Mouse (Mus musculus): ENCODE results near the gene Ptpn21.

The Ptpn21 gene

DNA sequence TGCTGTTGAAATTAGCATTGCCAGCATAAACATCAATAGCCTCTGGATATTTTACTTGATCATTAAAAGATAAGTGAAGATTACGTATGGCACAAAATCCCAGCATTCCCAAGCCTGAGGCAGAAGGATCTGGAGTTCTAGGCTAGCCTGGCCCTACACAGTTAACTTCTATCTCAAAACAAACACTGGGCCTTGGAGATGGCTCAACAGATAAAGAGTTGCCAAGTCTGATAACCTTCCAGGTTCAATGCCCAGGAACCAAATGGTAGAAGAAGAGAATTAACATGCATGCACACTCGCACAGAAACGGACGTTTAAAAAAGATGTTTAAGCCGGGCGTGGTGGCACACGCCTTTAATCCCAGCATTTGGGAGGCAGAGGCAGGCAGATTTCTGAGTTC is 13.0 kb downstream of the Ptpn21 start:
- no peak for DNase-seq (ENCODE audit: low read depth, low spot score)

DNA sequence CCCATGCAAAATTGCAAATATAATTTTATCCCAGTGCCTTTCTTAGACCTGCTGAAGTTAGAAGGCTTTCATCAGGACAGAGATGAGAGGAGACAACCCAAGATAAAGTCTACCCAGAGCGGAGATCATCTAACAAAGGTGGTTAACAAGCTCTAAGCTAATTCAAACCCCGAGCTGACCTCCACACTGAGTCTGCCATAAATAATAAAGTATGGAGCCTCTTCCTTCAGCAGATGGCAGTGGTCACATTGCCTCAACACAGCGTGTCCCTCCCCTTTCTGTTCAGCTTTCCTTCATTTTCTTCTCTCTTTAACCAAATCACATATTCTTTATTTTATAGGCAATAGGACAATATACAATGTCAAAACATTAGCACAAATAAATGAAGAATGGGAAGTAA is 16.2 kb downstream of the Ptpn21 start:
- DNase-seq (ENCODE audit: low read depth, low spot score): no peak

DNA sequence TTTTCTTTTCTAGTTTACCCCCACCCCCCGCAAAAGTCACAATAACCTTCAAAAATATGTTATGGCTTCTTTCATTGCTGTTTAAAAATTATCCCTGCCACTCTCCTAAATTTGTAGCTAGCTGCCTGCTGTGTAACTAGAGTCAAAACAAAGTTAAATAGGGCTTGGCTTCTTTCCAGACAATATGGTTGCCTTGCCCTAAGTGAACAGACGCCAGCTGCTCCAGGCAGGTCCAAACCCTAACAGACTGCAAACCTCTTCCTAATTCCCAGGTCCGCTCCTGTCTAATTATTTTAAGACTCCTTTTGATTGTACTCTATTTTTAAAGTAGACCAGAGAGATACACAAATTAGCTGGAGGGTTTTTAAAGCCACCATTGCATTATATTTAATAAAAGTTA is 16.6 kb downstream of the Ptpn21 start:
- DNase-seq (ENCODE audit: low read depth, low spot score): no peak

DNA sequence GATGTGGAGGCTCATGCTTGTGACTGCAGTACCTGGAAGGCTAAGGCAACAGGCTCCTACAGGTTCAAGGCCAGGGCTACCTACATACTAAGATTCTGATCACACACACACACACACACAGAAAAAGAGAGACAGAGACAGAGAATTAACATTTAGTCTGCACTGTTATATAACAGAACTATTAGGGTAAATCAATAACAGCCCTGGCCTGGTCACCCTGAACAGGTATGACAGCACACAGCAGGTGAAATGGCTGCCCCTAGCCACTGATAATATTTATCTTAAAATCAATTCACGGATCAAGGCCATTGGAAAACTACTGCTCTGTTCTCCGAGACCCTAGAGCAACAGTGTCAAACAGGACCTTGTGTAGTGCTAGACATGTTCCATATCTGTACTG is 21.1 kb downstream of the Ptpn21 start:
- no peak for DNase-seq (ENCODE audit: low read depth, low spot score)

DNA sequence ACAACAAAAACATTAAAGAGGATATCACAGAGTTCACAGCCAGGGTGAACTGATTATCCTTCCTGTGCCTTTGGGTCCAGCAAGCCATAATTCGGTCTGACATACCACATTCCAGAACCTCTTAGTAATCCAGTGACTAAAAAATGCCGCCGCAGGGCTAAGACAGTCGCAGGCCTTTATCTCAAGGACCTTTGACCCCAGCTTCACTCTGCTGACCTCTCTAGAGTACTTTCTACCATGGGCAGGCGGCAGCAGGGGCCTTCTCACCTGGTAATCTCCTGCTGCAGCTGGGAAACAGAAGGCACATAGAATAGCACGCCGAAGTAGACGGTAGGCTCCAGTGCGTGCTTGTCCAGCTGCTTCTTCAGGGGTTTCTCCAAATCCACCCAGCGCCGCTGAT is 22.4 kb downstream of the Ptpn21 start:
- no peak for DNase-seq (ENCODE audit: low read depth, low spot score)

DNA sequence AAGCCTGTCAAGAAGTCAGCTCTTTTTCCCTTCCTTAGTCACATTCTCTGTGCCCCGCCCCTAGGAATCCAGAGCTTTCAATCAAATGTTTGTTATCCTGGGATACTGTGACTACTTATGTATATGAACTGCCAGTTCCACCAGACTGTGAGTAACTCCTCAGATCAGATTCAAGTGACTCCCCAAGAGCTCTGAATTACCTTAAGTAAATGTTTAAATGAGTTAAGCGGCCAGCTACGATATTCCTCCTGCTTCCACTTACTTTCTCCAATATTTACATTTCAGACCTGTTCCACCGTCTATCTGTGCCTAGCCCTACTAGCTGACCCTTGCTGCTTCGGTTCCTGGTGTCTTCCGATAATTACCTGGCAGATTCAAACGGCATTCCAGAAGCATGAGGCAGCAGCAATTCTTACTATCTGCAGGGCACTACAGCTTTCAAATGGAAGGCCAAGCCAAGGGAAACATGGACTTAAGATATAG is 23.5 kb downstream of the Ptpn21 start:
- DNase-seq (ENCODE audit: low read depth, low spot score): no peak

DNA sequence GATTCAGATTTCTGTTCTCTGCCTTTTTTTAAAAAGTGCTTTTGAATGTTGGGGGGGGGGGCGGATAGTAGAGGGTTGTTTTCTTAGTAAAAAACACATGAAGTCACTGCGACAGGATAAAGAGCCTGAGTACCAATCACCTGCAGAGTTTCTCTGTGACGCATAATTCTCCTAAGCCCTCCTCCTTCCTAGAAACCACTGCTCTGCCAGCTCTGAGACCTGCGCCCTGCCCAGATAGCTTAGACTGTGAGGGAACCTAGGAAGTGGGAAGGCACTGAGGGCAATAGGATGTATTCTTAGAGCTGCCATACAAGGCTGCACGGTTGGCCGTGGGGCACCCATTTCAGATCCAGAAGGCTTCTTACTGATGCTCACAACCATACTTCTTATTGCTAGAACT is 24.4 kb downstream of the Ptpn21 start:
- DNase-seq (ENCODE audit: low read depth, low spot score): no peak

DNA sequence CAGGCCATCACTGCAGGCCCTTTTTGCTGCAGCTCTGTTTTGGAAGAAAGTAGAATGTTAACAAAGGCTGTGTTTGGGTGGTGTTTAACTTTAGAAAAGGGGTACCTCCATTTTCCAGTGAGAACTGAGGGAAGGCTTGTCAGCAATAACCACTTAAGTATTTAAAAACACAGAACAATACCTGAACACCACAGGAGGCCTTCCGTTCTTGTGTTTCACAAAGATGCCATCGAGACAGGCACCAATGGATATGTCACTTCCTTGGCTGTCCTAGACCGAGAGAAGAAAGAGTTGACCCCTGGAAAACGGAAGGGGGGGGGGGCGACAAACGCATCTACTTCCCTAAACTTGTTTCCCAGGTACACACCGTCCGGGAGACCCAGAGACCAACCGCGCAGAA is 33.2 kb downstream of the Ptpn21 start:
- no peak for DNase-seq (ENCODE audit: low read depth, low spot score)

DNA sequence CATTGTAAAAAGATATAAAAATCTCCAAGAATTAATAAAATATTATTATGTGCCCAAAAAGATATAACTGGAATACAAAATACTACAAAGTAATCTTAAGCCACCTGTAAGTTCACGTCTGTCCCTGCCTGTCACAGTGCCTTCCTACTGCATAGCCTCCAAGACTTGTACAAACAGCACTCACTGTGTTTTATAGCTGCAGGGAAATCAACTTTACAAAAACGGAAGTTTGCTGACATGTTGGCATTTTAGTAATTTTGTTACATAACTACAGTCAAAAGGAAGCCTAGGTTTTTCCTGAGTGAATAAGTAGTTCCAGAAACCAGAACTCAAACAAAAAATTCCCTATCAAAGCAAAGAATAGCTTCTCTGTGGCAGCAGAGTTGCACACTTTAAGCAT is 33.7 kb downstream of the Ptpn21 start:
- no peak for DNase-seq (ENCODE audit: low read depth, low spot score)

DNA sequence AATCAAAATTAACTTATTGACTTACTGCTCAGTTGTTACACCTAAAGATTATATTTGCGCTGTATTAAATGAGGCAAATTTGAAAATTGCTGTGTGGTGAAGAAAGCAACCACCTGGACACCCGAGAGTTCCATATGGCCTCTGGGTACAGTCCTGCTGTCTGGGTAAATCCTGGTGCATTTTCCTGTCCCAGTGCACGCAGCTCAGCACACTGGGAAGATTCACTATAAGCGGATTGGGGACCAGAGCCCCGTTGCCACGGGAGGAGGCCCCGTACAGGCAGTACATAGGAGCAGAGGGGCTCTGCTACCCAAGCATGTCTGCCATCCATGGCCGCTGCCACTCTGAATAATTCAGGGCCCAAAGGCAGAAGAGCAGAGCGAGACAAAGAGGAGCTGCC is 35.6 kb downstream of the Ptpn21 start:
- no peak for DNase-seq (ENCODE audit: low read depth, low spot score)

DNA sequence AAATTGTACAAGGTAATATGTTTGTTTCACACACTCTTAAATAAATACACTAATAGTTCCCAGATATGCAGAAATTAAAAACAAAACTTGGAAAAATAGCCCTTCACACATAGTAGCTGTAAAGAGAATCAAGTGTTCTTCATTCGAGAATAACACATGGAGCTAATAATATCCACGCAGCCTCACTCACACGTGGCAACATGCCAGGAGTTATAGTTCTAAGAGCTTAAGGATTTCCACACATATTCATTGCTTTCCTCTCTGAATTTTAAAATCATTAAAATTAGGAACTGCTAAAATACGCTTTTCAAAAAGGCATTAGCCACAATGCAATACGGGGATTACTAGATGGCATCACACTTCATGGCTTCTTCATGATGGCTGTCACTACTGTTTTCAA is 40.0 kb downstream of the Ptpn21 start:
- no peak for DNase-seq (ENCODE audit: low read depth, low spot score)

DNA sequence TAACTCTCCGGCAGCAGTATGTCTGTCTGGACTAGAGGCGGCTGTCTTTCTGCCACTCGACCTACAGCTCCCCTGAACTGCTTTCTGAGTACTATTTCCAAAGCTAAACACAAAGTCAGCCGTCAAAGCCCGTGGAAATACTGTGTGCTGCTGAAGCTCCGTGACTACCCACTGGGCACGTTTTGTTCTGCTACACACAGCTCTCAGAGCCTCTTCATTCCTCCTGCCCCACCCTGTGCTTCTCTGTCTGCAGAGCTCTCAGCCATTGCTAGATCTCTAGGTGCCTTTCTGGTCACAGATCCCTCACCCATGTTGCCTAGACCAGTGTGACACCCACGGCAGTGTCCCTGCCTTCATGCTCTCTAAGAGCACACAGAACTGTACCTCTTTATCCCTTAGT is 47.0 kb downstream of the Ptpn21 start:
- DNase-seq (ENCODE audit: low read depth, low spot score): no peak

DNA sequence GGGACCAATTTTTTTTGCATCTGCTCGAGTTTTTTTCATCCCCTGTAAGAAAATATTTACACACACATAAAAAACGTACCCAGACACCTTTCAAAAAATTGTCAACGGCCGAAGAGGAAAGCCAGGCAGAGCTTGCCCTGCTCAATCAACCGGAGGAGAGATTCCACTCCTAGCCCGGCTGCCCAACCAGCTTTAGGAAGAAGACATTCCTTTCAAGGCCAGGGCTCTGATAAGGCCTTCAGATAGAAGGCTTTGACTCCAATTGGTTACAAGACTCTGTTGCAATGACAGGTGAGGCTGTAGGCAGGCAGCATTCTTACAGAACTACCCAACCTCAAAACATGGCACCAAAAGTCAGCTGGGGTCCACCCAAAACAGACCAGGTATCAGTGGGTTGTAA is 53.6 kb downstream of the Ptpn21 start:
- no peak for DNase-seq (ENCODE audit: low read depth, low spot score)

DNA sequence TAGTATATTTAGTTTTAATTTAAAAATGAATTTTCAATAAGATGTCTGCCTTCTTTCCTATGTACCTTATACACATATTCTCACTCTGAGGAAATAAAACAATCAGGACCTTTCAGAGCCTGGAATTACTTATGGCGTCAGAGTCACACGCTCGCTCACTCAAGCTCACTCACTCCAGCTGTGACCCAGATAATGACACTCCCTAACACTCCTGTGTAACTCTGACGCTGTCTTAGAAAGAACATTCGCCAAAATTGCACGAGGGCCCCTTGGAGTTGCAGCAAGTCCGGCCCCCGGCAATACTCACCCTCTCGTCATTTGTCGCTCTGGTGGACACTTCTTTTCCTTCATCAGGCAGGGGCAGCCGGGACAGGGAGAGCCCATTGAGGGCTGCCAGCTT is 54.0 kb downstream of the Ptpn21 start:
- no peak for DNase-seq (ENCODE audit: low read depth, low spot score)

DNA sequence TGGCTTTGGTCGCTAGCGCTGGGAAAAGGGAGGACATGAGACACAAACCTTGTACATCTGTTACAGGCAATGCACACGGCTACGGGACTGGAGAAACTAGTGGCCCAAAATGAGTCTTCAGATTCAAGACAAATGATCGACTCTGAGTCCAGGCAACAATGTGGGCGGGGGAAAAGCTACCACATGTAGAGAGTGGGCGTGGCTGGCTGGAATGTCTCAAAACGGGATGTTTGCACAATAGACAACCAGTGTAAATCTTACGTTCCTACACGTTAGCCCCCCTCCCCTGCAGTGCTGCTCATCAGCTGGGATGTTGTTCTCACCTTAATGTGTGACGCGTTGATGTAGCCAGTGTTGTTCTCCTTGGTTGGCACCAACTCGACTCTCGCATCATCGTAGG is 55.0 kb downstream of the Ptpn21 start:
- DNase-seq (ENCODE audit: low read depth, low spot score): no peak

DNA sequence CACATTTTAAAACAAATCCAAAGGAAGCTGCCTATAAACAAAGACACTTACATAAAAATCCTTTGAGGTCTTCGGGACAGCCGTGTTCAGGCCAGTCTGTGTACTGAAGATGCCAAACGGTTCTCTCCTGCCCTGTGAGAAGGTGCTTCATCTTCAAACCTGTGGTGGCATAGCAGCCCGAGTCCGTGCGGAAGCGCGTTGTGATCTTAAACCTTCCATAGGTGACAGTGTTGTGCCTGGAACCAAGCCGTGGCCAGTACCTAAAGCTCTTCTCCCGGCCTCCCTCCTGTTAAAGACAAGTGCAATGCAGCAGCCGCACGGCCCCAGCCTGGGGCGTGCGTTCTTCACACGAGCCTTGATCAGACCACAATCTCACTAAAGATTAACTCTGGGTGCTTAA is 57.3 kb downstream of the Ptpn21 start:
- no peak for DNase-seq (ENCODE audit: low read depth, low spot score)

DNA sequence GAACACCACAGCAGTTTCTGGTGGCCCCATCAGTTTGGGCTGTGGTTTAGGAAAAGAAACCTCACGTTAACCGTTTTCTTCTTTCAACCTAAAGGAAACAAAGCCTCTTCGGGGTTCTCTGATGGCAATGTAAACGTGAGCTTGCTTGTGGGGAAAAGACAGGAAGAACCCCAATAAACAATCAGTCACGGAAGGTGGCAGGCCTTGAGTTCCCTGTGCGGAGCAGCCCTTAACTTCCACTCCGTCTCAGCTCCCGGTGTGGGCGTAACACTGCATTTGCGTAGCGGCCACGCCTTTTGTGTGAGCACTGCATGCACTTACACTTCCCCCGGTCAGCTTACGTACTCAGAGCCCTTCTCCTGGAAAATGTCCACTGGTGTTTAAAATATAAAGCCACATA is 59.9 kb downstream of the Ptpn21 start:
- DNase-seq (ENCODE audit: low read depth, low spot score): peak; percentile 53

DNA sequence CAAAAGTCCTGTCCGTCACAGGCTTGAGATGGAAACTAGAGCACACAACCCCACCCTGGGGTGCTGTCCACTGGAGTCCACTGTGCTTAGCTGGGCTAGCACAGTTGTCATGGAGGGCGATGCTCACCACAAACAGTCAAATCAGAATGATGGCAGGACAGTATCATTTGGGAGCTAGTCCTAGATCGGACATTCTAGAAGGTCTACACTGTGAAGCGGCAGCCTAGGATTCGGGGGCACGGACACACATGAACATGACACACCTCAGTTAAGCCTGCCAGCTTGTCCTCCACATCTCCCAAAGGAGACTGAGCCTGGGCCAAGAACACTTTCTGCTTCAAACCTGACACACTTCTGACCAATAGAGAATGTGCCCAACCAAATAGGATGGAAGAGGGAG is 60.3 kb downstream of the Ptpn21 start:
- no peak for DNase-seq (ENCODE audit: low read depth, low spot score)

DNA sequence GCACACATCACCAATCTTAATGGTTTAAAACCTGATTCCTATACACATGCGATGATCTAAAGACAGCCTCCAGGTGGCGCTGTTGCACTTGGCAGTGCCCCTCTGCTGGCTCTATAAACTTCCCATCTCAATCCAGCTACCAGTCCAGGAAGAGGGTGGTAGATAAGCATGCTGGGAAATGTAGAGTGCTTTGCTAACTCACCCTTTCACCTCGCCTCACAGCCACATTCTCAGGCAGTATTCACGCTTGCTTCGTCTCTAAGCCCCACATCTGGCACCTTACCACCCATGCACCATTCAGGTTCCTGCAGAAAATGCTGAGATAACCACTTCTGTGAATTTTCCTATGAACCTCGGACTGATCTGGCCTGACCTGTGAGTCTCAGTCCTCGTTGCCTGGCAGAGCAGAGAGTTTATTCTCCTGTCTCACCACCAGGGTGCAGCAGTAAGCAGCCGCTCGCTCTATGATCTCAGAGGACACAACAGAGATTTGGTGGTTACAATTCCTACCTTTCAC is 62.5 kb downstream of the Ptpn21 start:
- DNase-seq (ENCODE audit: low read depth, low spot score): peak; percentile 70

DNA sequence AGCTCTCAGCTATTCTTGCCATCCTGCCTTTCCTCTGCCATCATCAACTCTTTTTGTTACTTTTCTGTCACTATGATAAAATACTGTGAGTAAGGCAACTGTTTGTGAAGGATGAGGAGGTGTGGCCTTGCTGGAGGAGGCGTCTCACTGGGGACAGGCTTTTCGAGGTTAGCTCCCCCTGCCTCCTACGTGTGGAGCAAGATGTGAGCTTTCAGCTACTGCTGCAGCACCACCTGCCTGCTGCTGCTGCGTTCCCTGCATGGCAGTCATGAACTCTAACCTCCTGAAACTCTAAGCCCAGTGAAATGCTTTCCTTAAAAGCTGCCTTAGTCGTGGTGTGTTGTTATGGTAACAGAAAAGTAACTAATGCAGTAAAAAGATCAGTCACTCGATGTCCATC is 63.3 kb downstream of the Ptpn21 start:
- DNase-seq (ENCODE audit: low read depth, low spot score): no peak

DNA sequence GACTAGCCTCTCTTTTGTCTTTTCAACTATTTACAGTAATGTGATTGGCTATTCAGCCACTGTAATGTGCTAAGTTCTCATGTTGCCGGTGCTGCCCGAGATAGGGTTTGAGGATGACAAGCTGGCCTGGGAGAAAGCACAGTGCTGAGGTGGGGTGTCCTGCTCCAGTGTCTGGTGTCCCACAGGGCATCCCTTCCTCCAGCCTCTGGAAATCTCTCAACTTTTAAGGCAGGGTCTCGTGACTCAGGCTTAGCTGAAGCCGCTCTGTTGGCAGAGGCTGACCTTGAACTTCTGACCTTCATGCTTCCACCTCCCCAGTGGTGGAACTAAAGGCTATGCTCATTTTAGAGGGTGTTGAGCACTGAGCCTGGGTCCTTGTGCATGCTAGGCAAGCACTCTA is 66.8 kb downstream of the Ptpn21 start:
- DNase-seq (ENCODE audit: low read depth, low spot score): no peak

DNA sequence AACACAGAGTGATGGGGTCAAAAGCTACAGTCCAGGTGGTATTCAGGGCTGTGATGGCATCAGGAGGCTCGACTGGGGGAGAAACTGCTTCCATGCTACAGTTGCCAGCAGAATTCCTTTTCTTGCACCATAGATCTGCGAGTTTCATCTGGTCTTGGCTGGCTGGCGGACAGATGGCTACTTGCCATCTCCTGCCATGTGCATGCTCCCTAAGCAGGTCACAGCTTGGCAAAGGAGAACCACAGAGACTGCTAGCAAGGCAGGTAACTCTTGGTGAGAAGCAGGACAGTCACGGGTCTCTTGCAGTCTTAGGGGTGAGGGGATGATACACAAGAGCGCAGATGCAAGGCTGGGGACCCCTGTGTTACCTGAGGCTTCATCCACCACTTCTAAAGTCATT is 67.3 kb downstream of the Ptpn21 start:
- DNase-seq (ENCODE audit: low read depth, low spot score): no peak

DNA sequence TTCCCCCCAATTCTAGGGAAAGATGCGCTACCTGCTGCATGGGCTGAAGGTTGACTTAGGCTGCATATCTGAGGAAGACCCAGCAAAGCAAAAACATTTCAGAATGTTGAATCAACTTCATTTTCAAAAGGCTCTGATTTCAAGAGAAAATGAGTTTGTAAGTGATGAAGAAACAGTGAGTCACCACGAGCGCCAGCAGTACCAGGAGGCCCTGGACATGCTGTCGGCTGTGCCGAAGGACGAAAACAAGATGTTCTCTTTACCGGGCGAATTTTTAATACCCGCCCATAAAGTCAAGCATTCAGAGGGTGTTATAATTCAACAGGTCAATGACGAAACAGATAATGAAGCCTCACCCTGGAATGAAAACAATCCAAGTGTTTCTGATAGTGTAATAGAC is 68.1 kb downstream of the Ptpn21 start:
- DNase-seq (ENCODE audit: low read depth, low spot score): no peak

DNA sequence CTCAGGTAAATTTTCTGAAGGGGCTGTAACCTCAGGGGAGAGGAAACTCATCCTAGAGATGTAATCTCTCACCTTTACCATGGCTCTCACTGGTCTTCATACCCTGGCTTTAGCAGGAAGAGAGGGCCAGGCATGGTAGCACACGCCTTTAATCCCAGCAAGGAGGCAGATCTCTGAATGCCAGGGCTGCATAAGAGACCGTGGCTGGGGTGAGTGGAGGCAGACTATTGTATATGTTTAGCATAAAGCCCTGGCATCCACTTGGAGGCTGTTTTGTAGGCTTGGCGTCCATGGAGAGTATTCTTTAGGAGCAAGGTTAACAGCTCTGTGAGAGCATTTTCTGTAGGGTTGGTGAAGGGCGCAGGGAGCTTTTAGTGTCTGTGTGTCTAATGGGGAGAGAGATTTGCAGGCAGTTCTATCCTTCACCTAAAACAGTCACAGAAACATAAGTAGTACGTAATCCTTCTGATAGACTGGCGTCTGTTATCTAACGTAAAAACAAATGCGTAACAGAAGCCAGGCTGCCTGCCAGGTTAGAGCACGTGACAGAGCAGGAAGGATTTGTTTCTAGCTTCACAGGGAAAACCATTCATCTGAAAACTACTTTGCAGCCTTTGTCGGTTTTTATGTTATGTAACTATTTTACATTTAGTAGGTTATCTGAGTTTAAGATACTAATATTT is 68.9 kb downstream of the Ptpn21 start:
- no peak for DNase-seq (ENCODE audit: low read depth, low spot score)
